Mouse (Mus musculus) bone marrow, adult 2 months (tissue): Measurements from ENCODE around the gene Hoxc9.

Experiments
- CTCF ChIP-seq: fragments of 200-500 bp; IDR thresholded peaks from 2 replicates; pipeline ENCODE4 v1.5.1; 2011; ENCODE audit warnings: low read length, control low read depth; ENCODE audit not compliant: control insufficient read depth, insufficient read depth
- POLR2A ChIP-seq: fragments of 200-500 bp; IDR thresholded peaks from 2 replicates; pipeline ENCODE4 v1.6.1; 2011; ENCODE audit warnings: low read depth, mild to moderate bottlenecking, control low read depth, low read length, borderline replicate concordance; ENCODE audit not compliant: control insufficient read depth

- TF ChIP-seq POLR2A (no peak), CTCF (no peak)
Observed at GRCm38 (mm10) chr15:102996548-102996947, 20.3 kb downstream of the Hoxc9 start.
